Mouse (Mus musculus): ENCODE measurements at regions not wholly inside any gene's neighbourhood (a gene's known extent, or its start where the extent isn't known, plus 50 kb on each side); places are given as distances from the start of the nearest gene placed in this dataset.

- Histone ChIP-seq H3K4me1 (ENCODE audit: control insufficient read depth, insufficient read depth, insufficient read length) (no peaks in the 10 kb centered on the region), H3K4me3 (ENCODE audit: extremely low read depth, insufficient read depth, insufficient read length) (no peak overlapping the region), H3K27ac (ENCODE audit: insufficient read depth, low read length) (no peak overlapping the region), H3K36me3 (ENCODE audit: control insufficient read depth, insufficient read depth, low read length) (no peaks in the 10 kb centered on the region), H3K27me3 (ENCODE audit: control insufficient read depth, insufficient read depth, low read length) (no peaks in the 10 kb centered on the region)
- no peak for DNase-seq (ENCODE audit: low read depth in 1 of 2, low spot score in 2 of 2)
- TF ChIP-seq POLR2A (IDR thresholded peaks at IDR 0.05; ENCODE audit: low read depth, low read length) (no peak), CTCF (IDR thresholded peaks at IDR 0.05; ENCODE audit: extremely low read depth, insufficient read depth, insufficient read length, insufficient replicate concordance) (no peak)
- 83% methylated on average over 4 of the region's 4 CpGs for WGBS
Observed at GRCm38 (mm10) chr13:4971472-4972067, 362.6 kb upstream of the Akr1e1 start.

DNA sequence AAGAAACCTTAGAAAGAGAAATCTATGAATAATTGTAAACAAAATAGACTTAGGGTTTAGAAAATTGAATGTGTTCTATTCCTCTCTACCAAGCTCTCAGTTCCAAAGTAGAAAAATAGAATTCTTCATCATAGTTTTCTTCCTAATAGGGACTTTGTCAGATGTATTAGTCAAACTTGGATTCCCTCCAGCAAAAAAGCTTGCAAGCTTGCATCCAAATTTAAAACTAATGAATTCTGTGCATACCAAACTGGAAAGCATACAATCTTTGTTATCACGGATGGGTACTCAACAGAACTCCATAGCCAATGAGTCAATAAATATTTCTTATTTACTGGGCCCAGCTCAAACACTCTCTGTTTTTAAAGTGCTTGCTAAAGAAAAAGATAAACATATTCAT, 383.9 kb upstream of the Akr1e1 start:
- H3K4me3 ChIP-seq (ENCODE audit: extremely low read depth, insufficient read depth, insufficient read length), result no peak overlapping the region
- 84% methylated on average over 1 of the region's 1 CpGs for WGBS
- no peak for DNase-seq (ENCODE audit: low read depth in 1 of 2, low spot score in 2 of 2)
- no peak for TF ChIP-seq CTCF (IDR thresholded peaks at IDR 0.05; ENCODE audit: extremely low read depth, insufficient read depth, insufficient read length, insufficient replicate concordance)
- TF ChIP-seq POLR2A (IDR thresholded peaks at IDR 0.05; ENCODE audit: low read depth, low read length), result no peak
- no peaks in the 10 kb centered on the region for H3K27me3 ChIP-seq (ENCODE audit: control insufficient read depth, insufficient read depth, low read length)
- H3K27ac ChIP-seq (ENCODE audit: insufficient read depth, low read length), result no peak overlapping the region
- H3K4me1 ChIP-seq (ENCODE audit: control insufficient read depth, insufficient read depth, insufficient read length), result no peaks in the 10 kb centered on the region
- no peaks in the 10 kb centered on the region for H3K36me3 ChIP-seq (ENCODE audit: control insufficient read depth, insufficient read depth, low read length)

DNA sequence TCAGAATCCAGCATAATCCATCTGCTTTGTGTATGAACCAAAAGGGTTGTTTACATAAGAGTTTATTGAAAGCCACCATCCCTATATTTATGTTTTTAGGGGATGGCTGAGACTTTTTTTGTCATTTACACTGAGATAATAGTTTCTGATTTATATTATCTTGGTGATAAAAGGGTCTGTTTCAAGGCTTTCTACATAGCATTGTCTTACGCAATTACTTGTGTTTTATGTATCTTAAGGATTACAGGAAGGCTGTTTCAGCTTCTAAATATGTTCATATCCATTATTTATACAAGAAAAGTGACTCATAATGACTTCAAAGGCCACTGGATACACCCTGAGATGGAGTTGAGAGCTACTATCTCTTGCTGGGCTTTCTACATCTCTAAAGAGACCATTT, 399.3 kb upstream of the Akr1e1 start:
- DNase-seq (ENCODE audit: low read depth in 1 of 2, low spot score in 2 of 2), result no peak

DNA sequence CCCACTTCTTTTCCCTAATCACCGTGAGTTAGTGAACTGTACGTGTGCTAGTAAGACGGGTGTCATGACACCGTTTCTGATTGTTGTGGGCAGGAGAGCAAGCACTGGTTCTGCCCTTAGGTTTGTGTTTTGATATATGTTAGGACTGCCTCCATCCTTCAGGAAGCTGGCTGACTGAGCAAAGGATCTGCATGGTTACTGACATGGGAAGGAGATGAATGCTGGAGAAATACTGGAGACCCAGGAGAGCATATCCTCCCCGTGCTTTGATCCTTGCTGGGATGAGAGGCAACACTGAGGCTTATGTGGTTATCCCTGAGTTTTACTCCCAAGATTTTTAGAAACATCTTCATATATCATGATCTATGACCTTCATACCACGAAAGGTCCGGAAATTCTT, 413.5 kb upstream of the Akr1e1 start:
- no peak overlapping the region for H3K27ac ChIP-seq (ENCODE audit: insufficient read depth, low read length)
- WGBS, result 91% methylated on average over 7 of the region's 7 CpGs
- H3K4me1 ChIP-seq (ENCODE audit: control insufficient read depth, insufficient read depth, insufficient read length), result no peaks in the 10 kb centered on the region
- no peak for DNase-seq (ENCODE audit: low read depth in 1 of 2, low spot score in 2 of 2)
- H3K36me3 ChIP-seq (ENCODE audit: control insufficient read depth, insufficient read depth, low read length), result no peaks in the 10 kb centered on the region
- TF ChIP-seq CTCF (IDR thresholded peaks at IDR 0.05; ENCODE audit: extremely low read depth, insufficient read depth, insufficient read length, insufficient replicate concordance) (no peak), POLR2A (IDR thresholded peaks at IDR 0.05; ENCODE audit: low read depth, low read length) (no peak)
- no peak overlapping the region for H3K4me3 ChIP-seq (ENCODE audit: extremely low read depth, insufficient read depth, insufficient read length)
- H3K27me3 ChIP-seq (ENCODE audit: control insufficient read depth, insufficient read depth, low read length), result no peaks in the 10 kb centered on the region

More for the DNA sequence above, 399.3 kb upstream of the Akr1e1 start:
- Histone ChIP-seq H3K4me3 (ENCODE audit: extremely low read depth, insufficient read depth, insufficient read length) (no peak overlapping the region), H3K4me1 (ENCODE audit: control insufficient read depth, insufficient read depth, insufficient read length) (no peaks in the 10 kb centered on the region), H3K27me3 (ENCODE audit: control insufficient read depth, insufficient read depth, low read length) (no peaks in the 10 kb centered on the region), H3K36me3 (ENCODE audit: control insufficient read depth, insufficient read depth, low read length) (no peaks in the 10 kb centered on the region), H3K27ac (ENCODE audit: insufficient read depth, low read length) (no peak overlapping the region)
- TF ChIP-seq POLR2A (IDR thresholded peaks at IDR 0.05; ENCODE audit: low read depth, low read length) (no peak), CTCF (IDR thresholded peaks at IDR 0.05; ENCODE audit: extremely low read depth, insufficient read depth, insufficient read length, insufficient replicate concordance) (no peak)
- 84% methylated on average over 1 of the region's 1 CpGs for WGBS

DNA sequence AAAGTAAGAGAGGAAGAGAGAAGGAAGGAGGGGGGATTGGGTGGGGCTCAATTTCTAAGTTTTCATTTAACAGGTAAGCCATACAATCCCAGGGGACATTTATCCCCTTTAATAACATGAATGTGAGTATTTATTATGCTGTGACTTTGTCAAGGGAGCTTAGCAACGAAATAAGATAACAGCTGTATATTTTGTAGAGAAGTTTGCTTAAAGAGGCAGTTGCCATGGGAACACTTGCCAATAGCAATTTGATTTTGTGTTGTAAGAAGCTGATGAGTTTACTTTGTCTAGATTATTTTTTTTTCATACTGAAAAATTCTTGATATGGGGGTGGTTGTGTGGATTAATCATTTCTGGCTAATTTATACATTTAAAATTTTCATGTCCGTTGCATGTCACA, 450.9 kb upstream of the Akr1e1 start:
- no peak for DNase-seq (ENCODE audit: low read depth in 1 of 2, low spot score in 2 of 2)
- H3K27ac ChIP-seq (ENCODE audit: insufficient read depth, low read length), result no peak overlapping the region
- TF ChIP-seq POLR2A (IDR thresholded peaks at IDR 0.05; ENCODE audit: low read depth, low read length), result no peak
- no peak for TF ChIP-seq CTCF (IDR thresholded peaks at IDR 0.05; ENCODE audit: extremely low read depth, insufficient read depth, insufficient read length, insufficient replicate concordance)
- H3K36me3 ChIP-seq (ENCODE audit: control insufficient read depth, insufficient read depth, low read length), result no peaks in the 10 kb centered on the region
- H3K27me3 ChIP-seq (ENCODE audit: control insufficient read depth, insufficient read depth, low read length), result no peaks in the 10 kb centered on the region
- no peaks in the 10 kb centered on the region for H3K4me1 ChIP-seq (ENCODE audit: control insufficient read depth, insufficient read depth, insufficient read length)
- H3K4me3 ChIP-seq (ENCODE audit: extremely low read depth, insufficient read depth, insufficient read length), result no peak overlapping the region
- 64% methylated on average over 2 of the region's 2 CpGs for WGBS

- 17% methylated on average over 2 of the region's 2 CpGs for WGBS
- no peak for TF ChIP-seq POLR2A (IDR thresholded peaks at IDR 0.05; ENCODE audit: low read depth, low read length)
- no peak for TF ChIP-seq CTCF (IDR thresholded peaks at IDR 0.05; ENCODE audit: extremely low read depth, insufficient read depth, insufficient read length, insufficient replicate concordance)
- no peaks in the 10 kb centered on the region for H3K36me3 ChIP-seq (ENCODE audit: control insufficient read depth, insufficient read depth, low read length)
- no peak overlapping the region for H3K27ac ChIP-seq (ENCODE audit: insufficient read depth, low read length)
- no peak for DNase-seq (ENCODE audit: low read depth in 1 of 2, low spot score in 2 of 2)
- H3K4me1 ChIP-seq (ENCODE audit: control insufficient read depth, insufficient read depth, insufficient read length), result no peaks in the 10 kb centered on the region
- no peak overlapping the region for H3K4me3 ChIP-seq (ENCODE audit: extremely low read depth, insufficient read depth, insufficient read length)
- H3K27me3 ChIP-seq (ENCODE audit: control insufficient read depth, insufficient read depth, low read length), result no peaks in the 10 kb centered on the region
Observed at GRCm38 (mm10) chr13:5060462-5060861, 451.5 kb upstream of the Akr1e1 start.

GRCm38 (mm10) chr13:5107454-5107853, 498.5 kb upstream of the Akr1e1 start:
- TF ChIP-seq POLR2A (IDR thresholded peaks at IDR 0.05; ENCODE audit: low read depth, low read length) (no peak), CTCF (IDR thresholded peaks at IDR 0.05; ENCODE audit: extremely low read depth, insufficient read depth, insufficient read length, insufficient replicate concordance) (no peak)
- Histone ChIP-seq H3K4me3 (ENCODE audit: extremely low read depth, insufficient read depth, insufficient read length) (no peak overlapping the region), H3K27me3 (ENCODE audit: control insufficient read depth, insufficient read depth, low read length) (no peaks in the 10 kb centered on the region), H3K4me1 (ENCODE audit: control insufficient read depth, insufficient read depth, insufficient read length) (no peaks in the 10 kb centered on the region), H3K27ac (ENCODE audit: insufficient read depth, low read length) (no peak overlapping the region), H3K36me3 (ENCODE audit: control insufficient read depth, insufficient read depth, low read length) (no peaks in the 10 kb centered on the region)
- no peak for DNase-seq (ENCODE audit: low read depth in 1 of 2, low spot score in 2 of 2)
- WGBS, result 91% methylated on average over 5 of the region's 5 CpGs
